Mouse (Mus musculus) myocyte (in vitro differentiated cells): ENCODE data around the gene Socs4.

Experiments used
- E2F4 ChIP-seq: IDR thresholded peaks from one replicate; pipeline ENCODE4 v1.6.1; 2011; ENCODE audit warnings: mild to moderate bottlenecking, control low read depth, moderate library complexity; ENCODE audit not compliant: insufficient read depth
- MAX ChIP-seq: IDR thresholded peaks from one replicate; pipeline ENCODE4 v1.6.1; 2011; ENCODE audit warnings: low read depth, mild to moderate bottlenecking, control low read depth
- MYOD1 ChIP-seq, 3 experiments: IDR thresholded peaks; one replicate each; pipeline ENCODE4 v1.6.1; 2011; ENCODE audit warnings: control low read depth in 2 of 3, low read depth in 2 of 3, mild to moderate bottlenecking in 2 of 3, moderate library complexity in 1 of 3; ENCODE audit not compliant: insufficient read length in 2 of 3, control insufficient read depth in 1 of 3
- MYOG ChIP-seq, 3 experiments: IDR thresholded peaks; one replicate each; pipeline ENCODE4 v1.6.1; 2011; ENCODE audit warnings: control low read depth in 2 of 3, low read depth in 2 of 3, mild to moderate bottlenecking in 2 of 3; ENCODE audit not compliant: insufficient read length in 2 of 3, control insufficient read depth in 1 of 3, insufficient read depth in 1 of 3
- POLR2A ChIP-seq: IDR thresholded peaks from one replicate; pipeline ENCODE4 v1.6.1; 2011; ENCODE audit warnings: low read depth, mild to moderate bottlenecking, control low read depth, moderate library complexity; ENCODE audit not compliant: insufficient read length
- POLR2AphosphoS2 ChIP-seq: IDR thresholded peaks from one replicate; pipeline ENCODE4 v1.6.1; 2011; ENCODE audit warnings: low read depth, control low read depth; ENCODE audit not compliant: insufficient read length
- REST ChIP-seq: IDR thresholded peaks from one replicate; pipeline ENCODE4 v1.6.1; 2011; ENCODE audit warnings: mild to moderate bottlenecking, control low read depth, moderate library complexity; ENCODE audit not compliant: insufficient read depth, insufficient read length
- TCF12 ChIP-seq: IDR thresholded peaks from one replicate; pipeline ENCODE4 v1.6.1; 2011; ENCODE audit warnings: mild to moderate bottlenecking, control low read depth; ENCODE audit not compliant: poor library complexity, insufficient read depth, severe bottlenecking
- TCF3 ChIP-seq: IDR thresholded peaks from one replicate; pipeline ENCODE4 v1.6.1; 2011; ENCODE audit warnings: low read depth, control low read depth; ENCODE audit not compliant: insufficient read length
- USF1 ChIP-seq: IDR thresholded peaks from one replicate; pipeline ENCODE4 v1.6.1; 2011; ENCODE audit warnings: low read depth, mild to moderate bottlenecking, control low read depth, moderate library complexity

- TF ChIP-seq MYOD1 (IDR thresholded peaks at IDR 0.05; ENCODE audit: control insufficient read depth in 1 of 3, insufficient read length in 2 of 3, low read depth in 2 of 3), result no peak
- TF ChIP-seq POLR2A, result no peak
- TF ChIP-seq USF1, result no peak
- no peak for TF ChIP-seq MYOG (IDR thresholded peaks at IDR 0.05; ENCODE audit: control insufficient read depth in 1 of 3, insufficient read depth in 1 of 3, insufficient read length in 2 of 3, low read depth in 2 of 3)
- TF ChIP-seq E2F4, result no peak
- no peak for TF ChIP-seq TCF3
- no peak for TF ChIP-seq MAX
- TF ChIP-seq POLR2AphosphoS2, result no peak
- TF ChIP-seq REST, result no peak
- TF ChIP-seq TCF12, result no peak
These were observed 65.1 kb downstream of the Socs4 start for GRCm38 (mm10) chr14:47341811-47342291.
